Mouse (Mus musculus) limb, embryonic 15.5 days (tissue): ENCODE measurements around the gene Acp1. TPM values are rescaled to one million over a fixed set of nuclear protein-coding genes. Genes with fewer than 3 reads are reported as not detected.

Experiments used
- ATAC-seq: fragments of 200-750 bp; cut with Nextera tagmentation; 2 replicates; pipeline ENCODE4 v1.8.0; 2017; ENCODE audit warnings: low read depth, moderate TSS enrichment; ENCODE audit not compliant: insufficient number of reproducible peaks, low FRiP score, low TSS enrichment
- H3K27ac ChIP-seq: fragments of 300-500 bp; sonication (generic); 2 replicates; pipeline ENCODE4 v1.5.1; 2015; ENCODE audit warnings: moderate library complexity, mild to moderate bottlenecking, inconsistent platforms
- H3K27me3 ChIP-seq: fragments of 300-500 bp; sonication (generic); 2 replicates; pipeline ENCODE4 v1.6.1; 2015; ENCODE audit warnings: inconsistent platforms
- H3K36me3 ChIP-seq: fragments of 300-500 bp; sonication (generic); 2 replicates; pipeline ENCODE4 v1.6.1; 2015; ENCODE audit warnings: inconsistent platforms
- H3K4me1 ChIP-seq: fragments of 300-500 bp; sonication (generic); 2 replicates; pipeline ENCODE4 v1.6.1; 2015; ENCODE audit warnings: inconsistent platforms
- H3K4me2 ChIP-seq: fragments of 300-500 bp; sonication (generic); 2 replicates; pipeline ENCODE4 v1.6.1; 2015; ENCODE audit warnings: mild to moderate bottlenecking, inconsistent platforms
- H3K4me3 ChIP-seq: fragments of 300-500 bp; sonication (generic); 2 replicates; pipeline ENCODE4 v1.5.1; 2015; ENCODE audit warnings: mild to moderate bottlenecking, inconsistent platforms
- H3K9ac ChIP-seq: fragments of 300-500 bp; sonication (generic); 2 replicates; pipeline ENCODE4 v1.6.1; 2015; ENCODE audit warnings: inconsistent platforms
- H3K9me3 ChIP-seq: fragments of 300-500 bp; sonication (generic); 2 replicates; pipeline ENCODE4 v1.6.1; 2016; ENCODE audit warnings: inconsistent platforms
- WGBS: fragments of 180-500 bp; shearing (Covaris S2); methylation state at CpG from one replicate; pipeline ENCODE4 v1.1.7; 2015; 5-methylcytosine and 5-hydroxymethylcytosine counted together
- polyA plus RNA-seq: library from polyadenylated mRNA; unstranded; fragments of >200 nt; fragmentation: Nextera tagmentation; extraction: Ambion mirVana; gene quantifications from 2 replicates; pipeline ENCODE4 v1.2.1, GENCODE M21; 2015

Gene Acp1
- 132 and 146 TPM in 2 replicates for polyA plus RNA-seq

- 0 out of 2 replicates have a peak, but pooled peaks cover 2% of the 10 kb centered on the region for H3K36me3 ChIP-seq
- H3K9ac ChIP-seq, result peak within 1 kb of the TSS; percentile 72
- peaks cover 10% of the 10 kb centered on the region for H3K4me1 ChIP-seq
- peak within 1 kb of the TSS; percentile 72 for H3K4me3 ChIP-seq
- H3K9me3 ChIP-seq, result no peaks in the 10 kb centered on the region
- H3K4me2 ChIP-seq, result peak within 1 kb of the TSS; percentile 83
- WGBS, result under 1% methylated on average over 52 of the region's 52 CpGs
- ATAC-seq, result peak; percentile 98
- H3K27ac ChIP-seq, result peak within 1 kb of the TSS; percentile 81
- H3K27me3 ChIP-seq, result no peaks in the 10 kb centered on the region
These were observed at the start of gene Acp1, which contains the start of gene Sh3yl1 for GRCm38 (mm10) chr12:30911261-30912047. Gene Acp1 (minus strand): TSS chr12:30911589. Gene Sh3yl1 (plus strand): TSS chr12:30911668.

GRCm38 (mm10) chr12:30944197-30944596 lies 32.8 kb upstream of the Acp1 start:
- ATAC-seq, result no peak

GRCm38 (mm10) chr12:30943057-30943986 lies 31.9 kb upstream of the Acp1 start:
- no peak overlapping the region for H3K4me2 ChIP-seq
- H3K4me3 ChIP-seq, result no peak overlapping the region
- no peak overlapping the region for H3K27ac ChIP-seq
- no peaks in the 10 kb centered on the region for H3K27me3 ChIP-seq
- H3K9ac ChIP-seq, result no peak overlapping the region
- H3K4me1 ChIP-seq, result no peaks in the 10 kb centered on the region
- H3K36me3 ChIP-seq, result peaks cover 8% of the 10 kb centered on the region; the same call in 1 of the 2 replicates
- WGBS, result 78% methylated on average over 14 of the region's 14 CpGs
- ATAC-seq, result no peak
- no peaks in the 10 kb centered on the region for H3K9me3 ChIP-seq

More at GRCm38 (mm10) chr12:30944197-30944596, 32.8 kb upstream of the Acp1 start:
- peaks cover 8% of the 10 kb centered on the region; the same call in 1 of the 2 replicates for H3K36me3 ChIP-seq
- H3K4me2 ChIP-seq, result no peak overlapping the region
- H3K4me3 ChIP-seq, result no peak overlapping the region
- no peaks in the 10 kb centered on the region for H3K9me3 ChIP-seq
- no peak overlapping the region for H3K27ac ChIP-seq
- no peaks in the 10 kb centered on the region for H3K4me1 ChIP-seq
- H3K9ac ChIP-seq, result no peak overlapping the region
- no peaks in the 10 kb centered on the region for H3K27me3 ChIP-seq
- 52% methylated on average over 3 of the region's 3 CpGs for WGBS

GRCm38 (mm10) chr12:30936899-30937298 lies 25.5 kb upstream of the Acp1 start:
- ATAC-seq, result no peak
- 65% methylated on average over 2 of the region's 2 CpGs for WGBS

GRCm38 (mm10) chr12:30933299-30933698 lies 21.9 kb upstream of the Acp1 start:
- no peak overlapping the region for H3K4me2 ChIP-seq
- H3K27me3 ChIP-seq, result no peaks in the 10 kb centered on the region
- H3K4me3 ChIP-seq, result no peak overlapping the region
- no peaks in the 10 kb centered on the region for H3K9me3 ChIP-seq
- H3K4me1 ChIP-seq, result no peaks in the 10 kb centered on the region
- no peaks in the 10 kb centered on the region for H3K36me3 ChIP-seq
- ATAC-seq, result no peak
- no peak overlapping the region for H3K27ac ChIP-seq
- no peak overlapping the region for H3K9ac ChIP-seq
- WGBS, result 86% methylated on average over 2 of the region's 2 CpGs

More at GRCm38 (mm10) chr12:30936899-30937298, 25.5 kb upstream of the Acp1 start:
- Histone ChIP-seq H3K4me1 (no peaks in the 10 kb centered on the region), H3K4me3 (no peak overlapping the region), H3K9ac (no peak overlapping the region), H3K9me3 (no peaks in the 10 kb centered on the region), H3K36me3 (no peaks in the 10 kb centered on the region), H3K27ac (no peak overlapping the region), H3K4me2 (no peak overlapping the region), H3K27me3 (no peaks in the 10 kb centered on the region)

GRCm38 (mm10) chr12:30928182-30928581 lies 16.8 kb upstream of the Acp1 start:
- Histone ChIP-seq H3K36me3 (0 out of 2 replicates have a peak, but pooled peaks cover 8% of the 10 kb centered on the region), H3K4me1 (no peaks in the 10 kb centered on the region), H3K4me3 (no peak overlapping the region), H3K9me3 (no peaks in the 10 kb centered on the region), H3K27ac (no peak overlapping the region), H3K27me3 (no peaks in the 10 kb centered on the region), H3K9ac (no peak overlapping the region), H3K4me2 (no peak overlapping the region)
- WGBS, result 83% methylated on average over 6 of the region's 6 CpGs
- no peak for ATAC-seq

- 71% methylated on average over 3 of the region's 3 CpGs for WGBS
- no peak overlapping the region for H3K4me2 ChIP-seq
- no peak overlapping the region for H3K27ac ChIP-seq
- H3K9ac ChIP-seq, result no peak overlapping the region
- H3K4me1 ChIP-seq, result no peaks in the 10 kb centered on the region
- 0 out of 2 replicates have a peak, but pooled peaks cover 8% of the 10 kb centered on the region for H3K36me3 ChIP-seq
- H3K27me3 ChIP-seq, result no peaks in the 10 kb centered on the region
- no peaks in the 10 kb centered on the region for H3K9me3 ChIP-seq
- ATAC-seq, result no peak
- H3K4me3 ChIP-seq, result no peak overlapping the region
These were observed 11.0 kb upstream of the Acp1 start for GRCm38 (mm10) chr12:30922401-30922800.

GRCm38 (mm10) chr12:30912840-30913239 lies 1.5 kb upstream of the Acp1 start:
- no peak for ATAC-seq
- Histone ChIP-seq H3K27me3 (no peaks in the 10 kb centered on the region), H3K36me3 (0 out of 2 replicates have a peak, but pooled peaks cover 2% of the 10 kb centered on the region), H3K27ac (no peak overlapping the region), H3K4me1 (peaks cover 10% of the 10 kb centered on the region), H3K4me3 (peak overlapping the region; percentile 72; the same call in 1 of the 2 replicates), H3K9me3 (no peaks in the 10 kb centered on the region), H3K4me2 (peak overlapping the region; percentile 83; the same call in 1 of the 2 replicates), H3K9ac (no peak overlapping the region)
- WGBS, result 53% methylated on average over 3 of the region's 3 CpGs

GRCm38 (mm10) chr12:30912048-30912381 lies 626 bp upstream of the Acp1 start:
- WGBS, result under 1% methylated on average over 19 of the region's 19 CpGs
- H3K4me2 ChIP-seq, result peak overlapping the region; percentile 83
- no peak overlapping the region for H3K27ac ChIP-seq
- H3K4me1 ChIP-seq, result peaks cover 10% of the 10 kb centered on the region
- peak overlapping the region; percentile 72 for H3K4me3 ChIP-seq
- no peaks in the 10 kb centered on the region for H3K27me3 ChIP-seq
- H3K9ac ChIP-seq, result peak overlapping the region; percentile 51
- ATAC-seq, result peak; percentile 57
- H3K36me3 ChIP-seq, result 0 out of 2 replicates have a peak, but pooled peaks cover 2% of the 10 kb centered on the region
- no peaks in the 10 kb centered on the region for H3K9me3 ChIP-seq

- WGBS, result 15% methylated on average over 8 of the region's 8 CpGs
These were observed 529 bp downstream of the Acp1 start for GRCm38 (mm10) chr12:30910860-30911259.

GRCm38 (mm10) chr12:30909881-30910280 lies 1.5 kb downstream of the Acp1 start:
- H3K36me3 ChIP-seq, result peaks cover 5% of the 10 kb centered on the region; the same call in 1 of the 2 replicates
- no peak for ATAC-seq
- no peak overlapping the region for H3K4me3 ChIP-seq
- H3K27me3 ChIP-seq, result no peaks in the 10 kb centered on the region
- no peak overlapping the region for H3K27ac ChIP-seq
- H3K9me3 ChIP-seq, result no peaks in the 10 kb centered on the region
- H3K4me2 ChIP-seq, result no peak overlapping the region
- 90% methylated on average over 2 of the region's 2 CpGs for WGBS
- H3K9ac ChIP-seq, result no peak overlapping the region
- H3K4me1 ChIP-seq, result peaks cover 10% of the 10 kb centered on the region

More at GRCm38 (mm10) chr12:30910860-30911259, 529 bp downstream of the Acp1 start:
- Histone ChIP-seq H3K4me2 (peak overlapping the region; percentile 53), H3K9ac (peak overlapping the region; percentile 72), H3K27ac (peak overlapping the region; percentile 81), H3K4me3 (peak overlapping the region; percentile 72), H3K36me3 (peaks cover 5% of the 10 kb centered on the region; the same call in 1 of the 2 replicates), H3K27me3 (no peaks in the 10 kb centered on the region), H3K9me3 (no peaks in the 10 kb centered on the region), H3K4me1 (peaks cover 10% of the 10 kb centered on the region)
- ATAC-seq, result no peak
